Mouse (Mus musculus) lung, postnatal 0 days (tissue): ENCODE measurements around the gene Zmynd10.

Source experiments
- CTCF ChIP-seq: IDR thresholded peaks from 2 replicates; pipeline ENCODE4 v1.5.1; 2016; ENCODE audit warnings: antibody characterized with exemption, mild to moderate bottlenecking
- EP300 ChIP-seq: IDR thresholded peaks from 2 replicates; pipeline ENCODE4 v1.6.1; 2016; ENCODE audit warnings: antibody characterized with exemption, mild to moderate bottlenecking, control low read depth

GRCm38 (mm10) chr9:107586504-107586903, 39.4 kb downstream of the Zmynd10 start:
- no peak for TF ChIP-seq CTCF
- TF ChIP-seq EP300, result no peak
